Comparison of ENCODE assay signal across 8 mouse cellular contexts in genomic region chr3:144204413-144205311, GRCm38 (mm10). TPM values are rescaled to one million over a fixed set of nuclear protein-coding genes. Genes with fewer than 3 reads are reported as not detected.
DNase-seq lines count a peak whose midpoint lies in the region.

TSS of gene Lmo4 (minus strand) at chr3:144205220.

- DNase-seq in MN1 (ENCODE audit: low spot score) = peak; percentile 72
- peak; percentile 33 for DNase-seq in cerebellum, adult 8-10 months
- DNase-seq in frontal cortex, adult 2 months (ENCODE audit: extremely low spot score in 1 of 2, low spot score in 1 of 2) = peak in 1 of 2 experiments; percentile 79
- peak; percentile 82 for DNase-seq in hindbrain, embryonic 10.5 days (ENCODE audit: low spot score)
- DNase-seq in layer of hippocampus, postnatal 10 days (ENCODE audit: low spot score in 2 of 2) = peak; percentile 77 to 87
- DNase-seq in lung, postnatal 14 days = peak; percentile 90
- DNase-seq in ovary, postnatal 36 days (ENCODE audit: low spot score) = peak; percentile 88
- peak; percentile 78 to 79 for DNase-seq in urinary bladder, adult 18-20 months (ENCODE audit: low spot score in 2 of 2)

- H3K4me1 ChIP-seq in hindbrain, embryonic 10.5 days (replicated peaks) = peaks cover 34% of the 10 kb centered on the region

- WGBS in hindbrain, embryonic 10.5 days = under 1% methylated on average over 75 of the region's 76 CpGs

- peaks cover 13% of the 10 kb centered on the region for H3K27me3 ChIP-seq in hindbrain, embryonic 10.5 days (ENCODE audit: insufficient read depth, poor library complexity, severe bottlenecking)

- no peaks in the 10 kb centered on the region for H3K9me3 ChIP-seq in hindbrain, embryonic 10.5 days

- H3K4me3 ChIP-seq in hindbrain, embryonic 10.5 days = peak within 1 kb of the TSS; percentile 89

- H3K27ac ChIP-seq in hindbrain, embryonic 10.5 days = peak within 1 kb of the TSS; percentile 99

- peaks cover 19% of the 10 kb centered on the region; the same call in 1 of the 2 replicates for H3K36me3 ChIP-seq in hindbrain, embryonic 10.5 days

RNA-seq across cellular contexts. Expression of gene Lmo4, which starts in this region (rescaled TPM):
- polyA plus RNA-seq in frontal cortex, adult 2 months (2012; rRNA removed) = 276 and 304 TPM in 2 replicates
- 41.1 and 46.5 TPM in 2 replicates for polyA plus RNA-seq in hindbrain, embryonic 10.5 days (2016; fragmentation: Nextera tagmentation; extraction: Ambion mirVana)
- 100 to 1,000 TPM; 191 to 204 TPM for total RNA-seq in layer of hippocampus, postnatal 10 days (2021)
